Mouse (Mus musculus) forebrain, postnatal 0 days (tissue): ENCODE measurements around the gene Nptx2. TPM values are rescaled to one million over a fixed set of nuclear protein-coding genes. Genes with fewer than 3 reads are reported as not detected.
A peak's percentile ranks its signal among the peaks of the same experiment; 100 is the strongest.

Experiments
- ATAC-seq: fragments of 200-750 bp; cut with Nextera tagmentation; 2 replicates; pipeline ENCODE4 v1.8.0; 2017; ENCODE audit warnings: mild to moderate bottlenecking, moderate library complexity
- DNase-seq: peaks from one replicate; pipeline ENCODE4 v3.0.0-alpha.2; 2015
- H3K27ac ChIP-seq: fragments of 300-500 bp; sonication (generic); 2 replicates; pipeline ENCODE4 v1.5.1; 2014; ENCODE audit warnings: low read depth, mild to moderate bottlenecking, antibody characterized with exemption, low read length, moderate library complexity, mixed read lengths
- H3K27me3 ChIP-seq: fragments of 300-500 bp; sonication (generic); 2 replicates; pipeline ENCODE4 v1.6.1; 2014; ENCODE audit warnings: mild to moderate bottlenecking, low read length, mixed read lengths; ENCODE audit not compliant: insufficient read depth
- H3K36me3 ChIP-seq: fragments of 300-500 bp; sonication (generic); 2 replicates; pipeline ENCODE4 v1.6.1; 2014; ENCODE audit warnings: mild to moderate bottlenecking, moderate library complexity; ENCODE audit not compliant: insufficient read depth
- H3K4me1 ChIP-seq: fragments of 300-500 bp; sonication (generic); 2 replicates; pipeline ENCODE4 v1.6.1; 2014; ENCODE audit warnings: antibody characterized with exemption; ENCODE audit not compliant: insufficient read depth
- H3K4me2 ChIP-seq: fragments of 300-500 bp; sonication (generic); 2 replicates; pipeline ENCODE4 v1.6.1; 2014; ENCODE audit warnings: low read depth, mild to moderate bottlenecking, moderate library complexity
- H3K4me3 ChIP-seq: fragments of 300-500 bp; sonication (generic); 2 replicates; pipeline ENCODE4 v1.5.1; 2014; ENCODE audit warnings: low read depth, low read length, mixed read lengths
- H3K9ac ChIP-seq: fragments of 300-500 bp; sonication (generic); 2 replicates; pipeline ENCODE4 v1.6.1; 2014; ENCODE audit warnings: mild to moderate bottlenecking
- H3K9me3 ChIP-seq: fragments of 300-500 bp; sonication (generic); 2 replicates; pipeline ENCODE4 v1.6.1; 2016; ENCODE audit warnings: low read length
- CTCF ChIP-seq: sonication (generic); IDR thresholded peaks from 2 replicates; pipeline ENCODE4 v1.5.1; 2016; ENCODE audit warnings: antibody characterized with exemption, control low read depth, low read depth
- WGBS: fragments of 180-500 bp; shearing (Covaris S2); extraction: QIAGEN DNeasy Blood & Tissue Kit; methylation state at CpG from one replicate; pipeline ENCODE4 v1.1.7; 2014; 5-methylcytosine and 5-hydroxymethylcytosine counted together
- polyA plus RNA-seq: library from polyadenylated mRNA; unstranded; fragments of >200 nt; fragmentation: Nextera tagmentation; extraction: Ambion mirVana; gene quantifications from 2 replicates; pipeline ENCODE4 v1.2.1, GENCODE M21; 2015
- total RNA-seq: library from RNA; depleted of rRNA; stranded (reverse); fragments of >200 nt; gene quantifications from 2 replicates; pipeline ENCODE4 v1.2.3, GENCODE M21; 2014

Nptx2 gene
- total and polyA plus RNA-seq, 2 experiments from 2014 or later, result 6.9 to 33.1 TPM

DNA sequence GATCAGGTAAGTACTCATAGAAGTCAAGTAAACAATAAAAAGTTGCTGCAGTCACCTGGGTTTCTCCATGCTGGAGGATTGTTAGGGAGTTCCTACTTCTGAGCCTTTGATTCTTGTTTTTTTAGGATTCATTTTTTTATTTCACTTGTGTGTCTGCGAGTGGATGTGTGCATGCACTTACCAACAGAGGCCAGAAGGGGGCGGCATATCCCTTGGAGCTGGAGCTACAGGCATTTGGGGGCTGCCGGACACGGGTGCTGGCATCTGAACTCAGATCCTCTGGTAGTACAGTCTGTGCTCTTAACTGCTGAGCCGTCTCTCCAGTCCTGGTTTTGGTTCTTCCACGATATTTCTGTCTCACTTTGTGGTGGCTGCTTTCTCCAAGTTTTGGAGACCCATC, 31.0 kb upstream of the Nptx2 start:
- no peak overlapping the region for H3K4me3 ChIP-seq
- ATAC-seq, result no peak
- H3K36me3 ChIP-seq, result no peaks in the 10 kb centered on the region
- no peaks in the 10 kb centered on the region for H3K9me3 ChIP-seq
- no peak overlapping the region for H3K9ac ChIP-seq
- H3K27me3 ChIP-seq, result no peaks in the 10 kb centered on the region
- no peaks in the 10 kb centered on the region for H3K4me1 ChIP-seq
- peak; percentile 43 for TF ChIP-seq CTCF
- DNase-seq, result no peak
- H3K27ac ChIP-seq, result no peak overlapping the region
- 72% methylated on average over 6 of the region's 6 CpGs for WGBS
- H3K4me2 ChIP-seq, result no peak overlapping the region

DNA sequence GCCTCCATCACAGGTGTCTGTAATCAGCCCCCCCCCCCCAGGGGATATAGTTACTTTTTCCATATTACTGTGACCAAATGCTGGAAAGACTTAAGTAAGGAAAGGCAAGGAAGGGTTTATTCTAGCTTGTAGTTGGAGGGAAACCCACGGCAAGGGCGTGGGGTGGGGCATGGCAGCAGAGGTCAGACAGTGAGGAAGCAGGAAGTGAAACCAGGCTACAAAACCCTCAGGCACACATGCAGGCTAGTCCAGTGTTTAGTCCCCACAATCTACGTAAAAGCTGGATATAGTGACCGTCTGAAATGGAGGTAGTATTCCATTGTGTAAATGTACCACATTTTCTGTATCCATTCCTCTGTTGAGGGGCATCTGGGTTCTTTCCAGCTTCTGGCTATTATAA, 30.5 kb upstream of the Nptx2 start:
- no peak for DNase-seq
- TF ChIP-seq CTCF, result no peak
- H3K4me3 ChIP-seq, result no peak overlapping the region
- H3K36me3 ChIP-seq, result no peaks in the 10 kb centered on the region
- 86% methylated on average over 4 of the region's 4 CpGs for WGBS
- no peaks in the 10 kb centered on the region for H3K4me1 ChIP-seq
- H3K9me3 ChIP-seq, result no peaks in the 10 kb centered on the region
- H3K27ac ChIP-seq, result no peak overlapping the region
- no peak overlapping the region for H3K4me2 ChIP-seq
- H3K27me3 ChIP-seq, result no peaks in the 10 kb centered on the region
- no peak overlapping the region for H3K9ac ChIP-seq
- no peak for ATAC-seq

DNA sequence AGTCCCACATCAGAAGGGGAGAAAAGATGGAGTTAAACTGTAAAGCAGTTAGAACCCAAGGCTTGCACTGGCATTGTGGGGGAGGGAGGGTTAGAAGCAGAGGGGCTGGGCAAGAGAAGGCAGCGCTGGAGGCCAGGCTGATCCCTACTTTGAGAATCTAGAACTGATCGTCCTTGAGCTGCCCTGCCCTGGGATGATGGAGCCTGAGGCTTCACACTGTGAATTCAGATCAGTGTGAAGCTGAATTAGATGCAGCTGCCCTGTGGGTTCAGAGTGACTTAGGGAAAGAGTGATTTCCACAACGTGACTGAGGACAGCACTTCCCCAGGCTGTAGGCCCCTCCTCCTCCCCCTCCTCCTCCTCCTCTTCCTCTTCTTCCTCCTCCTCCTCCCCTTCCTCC, 25.6 kb upstream of the Nptx2 start:
- no peaks in the 10 kb centered on the region for H3K4me1 ChIP-seq
- no peaks in the 10 kb centered on the region for H3K36me3 ChIP-seq
- H3K9me3 ChIP-seq, result no peaks in the 10 kb centered on the region
- DNase-seq (no peak), ATAC-seq (no peak)
- H3K27ac ChIP-seq, result no peak overlapping the region
- H3K9ac ChIP-seq, result no peak overlapping the region
- H3K4me2 ChIP-seq, result no peak overlapping the region
- no peak overlapping the region for H3K4me3 ChIP-seq
- 42% methylated on average over 3 of the region's 3 CpGs for WGBS
- TF ChIP-seq CTCF, result no peak
- H3K27me3 ChIP-seq, result no peaks in the 10 kb centered on the region

DNA sequence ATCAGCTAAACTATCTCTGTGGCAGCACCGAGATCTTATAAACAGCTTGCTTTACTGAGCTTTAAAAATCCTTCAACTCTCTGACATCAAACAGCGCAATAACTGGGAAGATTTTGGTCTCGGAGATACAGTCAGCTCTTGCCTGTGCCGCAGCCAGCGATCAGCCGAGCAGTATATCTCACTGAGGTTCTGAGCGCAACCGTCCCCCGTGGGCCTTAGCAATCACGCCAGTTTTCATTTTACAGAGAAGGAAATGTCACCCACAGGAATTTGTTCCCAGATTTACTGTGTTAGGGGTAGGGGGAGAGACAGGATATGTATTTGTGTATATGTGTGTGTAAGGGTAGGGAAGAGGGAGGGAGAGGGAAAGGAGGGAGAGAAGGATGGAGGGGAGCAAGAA, 20.9 kb upstream of the Nptx2 start:
- no peak overlapping the region for H3K9ac ChIP-seq
- no peak overlapping the region for H3K4me3 ChIP-seq
- H3K27me3 ChIP-seq, result no peaks in the 10 kb centered on the region
- no peak for TF ChIP-seq CTCF
- no peaks in the 10 kb centered on the region for H3K9me3 ChIP-seq
- H3K36me3 ChIP-seq, result no peaks in the 10 kb centered on the region
- ATAC-seq (no peak), DNase-seq (no peak)
- 82% methylated on average over 10 of the region's 10 CpGs for WGBS
- no peaks in the 10 kb centered on the region for H3K4me1 ChIP-seq
- H3K27ac ChIP-seq, result no peak overlapping the region
- H3K4me2 ChIP-seq, result no peak overlapping the region

DNA sequence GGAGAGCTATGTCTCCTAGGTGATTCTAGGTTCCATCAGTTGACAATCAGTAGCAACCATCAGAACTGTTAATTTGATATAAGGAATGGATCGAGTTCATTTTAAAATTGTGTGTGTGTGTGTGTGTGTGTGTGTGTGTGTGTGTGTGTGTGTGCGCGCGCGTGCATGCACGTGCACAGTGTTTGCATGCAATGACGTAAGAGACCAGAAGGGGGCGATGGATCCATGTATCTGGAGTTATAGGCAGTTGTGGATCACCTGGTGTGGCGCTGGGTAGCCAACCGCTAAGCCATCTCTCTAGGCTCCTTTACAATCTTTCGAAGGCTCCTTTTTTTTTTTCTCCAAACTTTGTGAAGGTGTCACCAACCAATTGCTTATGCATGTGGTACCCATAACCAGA, 16.6 kb upstream of the Nptx2 start:
- Histone ChIP-seq H3K9ac (no peak overlapping the region), H3K27me3 (no peaks in the 10 kb centered on the region), H3K9me3 (no peaks in the 10 kb centered on the region), H3K4me1 (no peaks in the 10 kb centered on the region), H3K27ac (no peak overlapping the region), H3K4me3 (no peak overlapping the region), H3K4me2 (no peak overlapping the region), H3K36me3 (no peaks in the 10 kb centered on the region)
- no peak for DNase-seq
- ATAC-seq, result no peak
- WGBS, result 97% methylated on average over 11 of the region's 11 CpGs
- no peak for TF ChIP-seq CTCF

DNA sequence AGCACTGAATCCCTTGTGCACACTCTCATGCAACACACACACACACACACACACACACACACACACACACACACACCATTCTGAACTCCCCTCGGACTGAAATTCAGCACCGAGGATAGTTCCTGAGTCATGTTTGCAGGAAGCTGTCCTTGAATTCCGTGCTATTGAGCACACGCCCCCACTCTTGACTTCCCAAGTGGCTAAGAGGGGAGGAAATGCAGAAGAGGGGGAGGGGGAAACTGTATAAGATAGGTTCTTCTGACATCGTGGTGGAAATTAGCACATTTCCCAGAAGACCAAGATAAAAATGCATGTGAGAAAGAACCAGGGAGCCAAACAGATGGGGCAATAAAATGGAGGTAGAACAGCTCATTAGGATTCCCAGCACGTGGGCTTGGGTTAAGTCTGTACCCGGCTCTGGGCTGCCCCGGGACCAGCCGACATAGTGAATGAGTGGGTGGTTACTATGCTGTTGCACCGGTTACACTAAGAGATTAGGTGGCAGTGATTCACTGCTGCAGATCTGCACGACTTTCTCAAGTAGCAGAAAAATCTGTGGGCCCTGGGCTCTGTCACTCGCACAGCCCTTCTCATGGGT, 2.9 kb upstream of the Nptx2 start:
- no peak for TF ChIP-seq CTCF
- no peaks in the 10 kb centered on the region for H3K9me3 ChIP-seq
- no peak overlapping the region for H3K4me2 ChIP-seq
- no peaks in the 10 kb centered on the region for H3K36me3 ChIP-seq
- H3K4me3 ChIP-seq, result no peak overlapping the region
- H3K4me1 ChIP-seq, result no peaks in the 10 kb centered on the region
- no peak overlapping the region for H3K9ac ChIP-seq
- no peak overlapping the region for H3K27ac ChIP-seq
- peaks cover 15% of the 10 kb centered on the region for H3K27me3 ChIP-seq
- ATAC-seq (no peak), DNase-seq (no peak)
- 15% methylated on average over 12 of the region's 12 CpGs for WGBS

DNA sequence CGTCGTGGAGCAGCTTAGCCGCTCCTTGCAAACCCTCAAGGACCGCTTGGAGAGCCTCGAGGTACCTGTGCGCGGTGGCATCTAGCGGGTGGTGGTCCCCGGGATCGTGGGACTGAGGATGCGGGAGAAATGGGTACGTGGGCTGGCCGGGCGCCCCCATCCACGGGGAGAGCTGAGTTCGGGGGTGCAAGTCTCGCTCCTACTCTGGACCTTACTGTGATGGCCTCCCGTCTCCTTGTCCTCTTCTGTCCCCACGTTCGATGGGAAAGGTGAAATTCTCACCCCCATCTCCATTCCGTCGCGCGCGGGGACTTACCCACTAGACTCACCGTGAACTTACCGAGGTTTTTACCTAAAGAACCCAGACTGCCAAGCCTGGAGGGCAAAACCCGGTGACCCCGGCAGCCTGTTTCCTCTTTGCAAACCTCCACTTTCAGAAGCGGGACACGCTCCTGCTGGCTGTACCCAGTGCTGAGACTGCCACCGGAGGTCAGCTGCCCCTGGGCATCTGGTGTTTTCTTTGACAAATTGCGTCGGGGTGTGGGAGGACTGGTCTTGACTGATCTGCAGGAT, 807 bp downstream of the Nptx2 start:
- H3K4me1 ChIP-seq, result no peaks in the 10 kb centered on the region
- WGBS, result 3% methylated on average over 34 of the region's 34 CpGs

More for the DNA sequence above, 807 bp downstream of the Nptx2 start:
- H3K4me3 ChIP-seq, result peak overlapping the region; percentile 40
- peak overlapping the region; percentile 44 for H3K9ac ChIP-seq
- DNase-seq (no peak), ATAC-seq (no peak)
- H3K9me3 ChIP-seq, result no peaks in the 10 kb centered on the region
- no peaks in the 10 kb centered on the region for H3K36me3 ChIP-seq
- peak overlapping the region; percentile 64 for H3K4me2 ChIP-seq
- no peak overlapping the region for H3K27ac ChIP-seq
- H3K27me3 ChIP-seq, result peaks cover 15% of the 10 kb centered on the region
- TF ChIP-seq CTCF, result no peak
